Comparison of ENCODE assay signal across 8 mouse cellular contexts in genomic region chr5:112577750-112578149, GRCm38 (mm10). TPM values are rescaled to one million over a fixed set of nuclear protein-coding genes. Genes with fewer than 3 reads are reported as not detected.
DNase-seq lines count a peak whose midpoint lies in the region; ATAC-seq and TF ChIP-seq lines count a peak whose summit lies in the region.

No protein-coding gene starts in this region.

- no peaks in the 10 kb centered on the region for H3K27me3 ChIP-seq in forebrain, postnatal 0 days (ENCODE audit: insufficient read depth, low read length)
- peaks cover 27% of the 10 kb centered on the region for H3K27me3 ChIP-seq in stomach, embryonic 14.5 days (ENCODE audit: control insufficient read depth, insufficient read depth, low read length)
- peaks cover 41% of the 10 kb centered on the region for H3K27me3 ChIP-seq in lung, postnatal 0 days (replicated peaks; ENCODE audit: insufficient read depth, low read length)

- H3K36me3 ChIP-seq in forebrain, postnatal 0 days (ENCODE audit: insufficient read depth), result no peaks in the 10 kb centered on the region
- H3K36me3 ChIP-seq in stomach, embryonic 14.5 days (ENCODE audit: control insufficient read depth, insufficient read depth, low read length), result no peaks in the 10 kb centered on the region
- no peaks in the 10 kb centered on the region for H3K36me3 ChIP-seq in lung, postnatal 0 days (ENCODE audit: insufficient read depth, low read length)

- intact Hi-C loops in left cerebral cortex, postnatal 25 days (cut with DNase I), result loop anchor here (2.0 to 5.0 kb wide), 4 partner anchors 65 to 275 kb away; no protein-coding TSS in a partner anchor

- H3K4me1 ChIP-seq in forebrain, postnatal 0 days (ENCODE audit: insufficient read depth), result peaks cover 19% of the 10 kb centered on the region; the same call in 1 of the 2 replicates
- peaks cover 9% of the 10 kb centered on the region; the same call in 1 of the 2 replicates for H3K4me1 ChIP-seq in stomach, embryonic 14.5 days (ENCODE audit: control insufficient read depth, insufficient read depth, low read length)
- H3K4me1 ChIP-seq in lung, postnatal 0 days (ENCODE audit: insufficient read depth, low read depth, low read length), result no peaks in the 10 kb centered on the region

- no peak for TF ChIP-seq EP300 in lung, postnatal 0 days (IDR thresholded peaks at IDR 0.05)

- TF ChIP-seq CTCF in forebrain, postnatal 0 days (IDR thresholded peaks at IDR 0.05; ENCODE audit: low read depth), result no peak
- no peak for TF ChIP-seq CTCF in lung, postnatal 0 days (IDR thresholded peaks at IDR 0.05)

- ATAC-seq in forebrain, postnatal 0 days, result peak; percentile 26
- ATAC-seq in stomach, embryonic 14.5 days (ENCODE audit: insufficient number of reproducible peaks, insufficient read depth, low FRiP score, low read depth), result peak; percentile 38; the same call in 1 of the 2 replicates
- no peak for ATAC-seq in lung, postnatal 0 days

- peak overlapping the region; percentile 91 for H3K9ac ChIP-seq in forebrain, postnatal 0 days
- H3K9ac ChIP-seq in stomach, embryonic 14.5 days (replicated peaks; ENCODE audit: low read depth, low read length), result no peak overlapping the region
- no peak overlapping the region for H3K9ac ChIP-seq in lung, postnatal 0 days (replicated peaks; ENCODE audit: low read depth)

- H3K4me2 ChIP-seq in forebrain, postnatal 0 days (ENCODE audit: low read depth), result peak overlapping the region; percentile 77
- H3K4me2 ChIP-seq in stomach, embryonic 14.5 days (replicated peaks; ENCODE audit: low read depth, low read length), result peak overlapping the region; percentile 63; the same call in 1 of the 2 replicates
- no peak overlapping the region for H3K4me2 ChIP-seq in lung, postnatal 0 days (replicated peaks; ENCODE audit: low read depth, low read length)

- H3K27ac ChIP-seq in forebrain, postnatal 0 days (ENCODE audit: low read depth, low read length), result peak overlapping the region; percentile 88
- no peak overlapping the region for H3K27ac ChIP-seq in stomach, embryonic 14.5 days (ENCODE audit: low read length)
- H3K27ac ChIP-seq in lung, postnatal 0 days (ENCODE audit: low read length), result no peak overlapping the region

- peak overlapping the region; percentile 73 for H3K4me3 ChIP-seq in forebrain, postnatal 0 days (ENCODE audit: low read depth, low read length)
- H3K4me3 ChIP-seq in stomach, embryonic 14.5 days (ENCODE audit: low read depth, low read length), result no peak overlapping the region
- no peak overlapping the region for H3K4me3 ChIP-seq in lung, postnatal 0 days (ENCODE audit: low read depth, low read length)

- DNase-seq in left cerebral cortex, adult 18-20 months (ENCODE audit: low spot score in 2 of 2), result peak; percentile 54 to 72
- DNase-seq in left cerebral cortex, adult 11 months (ENCODE audit: low spot score), result no peak
- peak; percentile 80 for DNase-seq in forebrain, postnatal 0 days
- DNase-seq in left cerebral cortex, postnatal 25 days (ENCODE audit: low spot score in 2 of 2), result peak; percentile 66 to 84
- no peak for DNase-seq in adrenal gland, adult 2 months
- no peak for DNase-seq in urinary bladder, adult 18-20 months (ENCODE audit: low spot score in 2 of 2)
- DNase-seq in lung, postnatal 0 days (ENCODE audit: low spot score), result no peak

- H3K9me3 ChIP-seq in forebrain, postnatal 0 days (ENCODE audit: low read length), result no peaks in the 10 kb centered on the region
- H3K9me3 ChIP-seq in stomach, embryonic 14.5 days (ENCODE audit: control insufficient read depth, low read depth, low read length), result no peaks in the 10 kb centered on the region
- no peaks in the 10 kb centered on the region for H3K9me3 ChIP-seq in lung, postnatal 0 days (ENCODE audit: low read length)

- 4% methylated on average over 10 of the region's 10 CpGs for WGBS in forebrain, postnatal 0 days
- WGBS in stomach, embryonic 14.5 days, result 3% methylated on average over 10 of the region's 10 CpGs
- 8% methylated on average over 10 of the region's 10 CpGs for WGBS in lung, postnatal 0 days

RNA-seq across cellular contexts. Expression of gene Sez6l, which starts 0.8 kb away (rescaled TPM):
- 100 to 1,000 TPM; 141 to 148 TPM for total RNA-seq in left cerebral cortex, adult 18-20 months (2021)
- total RNA-seq in forebrain, postnatal 0 days (2014; rRNA removed), result 46.3 and 73.8 TPM in 2 replicates
- 28.3 and 48.4 TPM in 2 replicates for polyA plus RNA-seq in forebrain, postnatal 0 days (2015; fragmentation: Nextera tagmentation; extraction: Ambion mirVana)
- total RNA-seq in left cerebral cortex, postnatal 25 days (2021), result 100 to 1,000 TPM; 153 to 166 TPM
- 2.3 and 2.6 TPM in 2 replicates for polyA plus RNA-seq in stomach, embryonic 14.5 days (2014; fragmentation: Nextera tagmentation; extraction: Ambion mirVana)
- 1 to 10 TPM; 7.0 to 8.9 TPM for total RNA-seq in adrenal gland, adult 2 months (2021)
- polyA plus RNA-seq in adrenal gland, adult 2 months (2012; rRNA removed), result 3.7 and 5.1 TPM in 2 replicates
- 0.11 and 0.13 TPM in 2 replicates for polyA plus RNA-seq in lung, postnatal 0 days (2015; fragmentation: Nextera tagmentation; extraction: Ambion mirVana)

Comparison
In these comparisons a context has a peak if more than half of its experiments do, and no peak if none do; other contexts are left out.
1. DNase-seq: peak in left cerebral cortex, adult 18-20 months (2 of 2), forebrain, postnatal 0 days (single experiment) and left cerebral cortex, postnatal 25 days (2 of 2); none in left cerebral cortex, adult 11 months (single experiment), adrenal gland, adult 2 months (single experiment), urinary bladder, adult 18-20 months (0 of 2) and lung, postnatal 0 days (single experiment).